Mouse (Mus musculus) gastrocnemius, postnatal 10 days (tissue): ENCODE results near the gene Clec2l. TPM values are rescaled to one million over a fixed set of nuclear protein-coding genes. Genes with fewer than 3 reads are reported as not detected.

Experiments used
- DNase-seq: peaks from one replicate; pipeline ENCODE4 v3.0.0; 2021; ENCODE audit warnings: mixed read lengths
- long read RNA-seq, 2 experiments: library from polyadenylated mRNA; stranded (forward); transcript quantifications; one replicate each; pipeline ENCODE4 v2.0.0; 2021
- total RNA-seq, 2 experiments: library from RNA; stranded (reverse); gene quantifications; 2 replicates each; pipeline ENCODE4 v1.2.3; 2021

Clec2l gene
- total RNA-seq, result 1 to 10 TPM; 1.2 TPM
- long read RNA-seq, experiment 1, partial matches to known transcripts, result 0 of 3 reads
- long read RNA-seq, experiment 1, other reads (novel, unspliced or antisense), result 0 of 3 reads
- long read RNA-seq, experiment 2, result 0 reads

DNA sequence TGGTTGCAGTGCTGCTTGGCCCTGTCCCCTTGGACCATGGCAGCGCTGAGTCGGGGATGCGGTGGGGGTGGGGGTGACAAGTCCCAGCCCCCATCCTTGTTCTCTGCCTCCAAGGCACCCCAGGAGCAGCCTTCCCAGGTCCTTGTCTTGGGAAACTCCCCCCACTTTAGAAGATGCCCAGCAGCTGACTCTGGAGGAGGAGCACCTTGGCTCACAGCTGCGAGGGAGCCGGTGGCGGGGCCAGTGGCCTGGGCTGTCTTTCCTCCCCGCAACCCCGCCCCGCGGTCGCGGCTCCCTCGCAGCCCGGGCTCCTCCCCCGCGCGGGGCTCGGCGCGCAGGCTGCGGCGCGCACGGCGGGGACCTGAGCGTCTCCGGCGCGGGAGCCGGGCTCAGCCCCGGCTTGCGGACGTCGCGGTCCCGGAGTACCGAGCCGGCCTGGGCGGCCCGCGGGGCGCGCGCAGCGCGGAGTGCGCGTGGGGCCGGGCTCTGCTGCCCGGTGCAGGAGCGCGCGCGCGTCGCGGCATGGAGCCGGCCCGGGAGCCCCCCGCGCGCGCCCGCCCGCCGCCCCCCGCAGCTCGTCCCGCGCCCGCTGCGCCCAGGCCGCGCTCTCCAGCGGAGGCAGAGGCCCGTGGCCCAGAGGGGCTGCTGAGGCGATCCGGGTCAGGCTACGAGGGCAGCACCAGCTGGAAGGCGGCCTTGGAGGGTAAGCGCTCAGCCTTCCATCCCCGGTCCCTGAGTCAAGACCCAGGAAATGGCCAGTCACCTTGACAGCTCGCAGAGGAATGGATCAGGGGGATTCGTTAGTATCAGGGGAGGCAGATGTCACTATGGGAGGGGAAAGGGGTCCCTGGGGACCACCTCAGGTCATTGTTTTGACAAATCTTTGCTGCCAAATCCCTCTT is at the start of gene Clec2l:
Gene Clec2l (plus strand): TSS at position 356 of the 902 bp plus-strand sequence.
- DNase-seq, result peak; percentile 59

GRCm38 (mm10) chr6:38622406-38622805 is 40.5 kb upstream of the Clec2l start:
- no peak for DNase-seq

DNA sequence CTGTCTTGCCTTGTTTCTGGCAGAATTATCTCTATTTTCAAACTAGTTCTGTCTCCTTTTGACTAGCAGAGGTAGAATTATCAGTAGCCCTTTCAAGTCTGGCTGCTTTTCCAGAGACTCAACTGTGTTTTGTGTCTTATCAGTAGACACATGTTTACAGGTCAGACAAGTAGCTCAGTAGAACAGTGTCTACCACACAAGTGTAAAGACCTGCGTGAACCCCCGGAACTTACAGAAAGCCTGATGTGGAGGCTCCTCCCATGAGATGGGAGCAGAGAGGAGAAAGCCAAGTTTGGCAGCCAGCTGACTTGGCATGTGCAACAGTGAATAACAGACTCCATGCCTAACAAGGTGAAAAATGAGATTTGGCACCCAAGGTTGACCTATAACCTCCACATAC is 39.4 kb upstream of the Clec2l start:
- DNase-seq, result no peak

GRCm38 (mm10) chr6:38624439-38624838 is 38.4 kb upstream of the Clec2l start:
- DNase-seq, result no peak

- DNase-seq, result no peak
Measured at GRCm38 (mm10) chr6:38626086-38626485, 36.8 kb upstream of the Clec2l start.

DNA sequence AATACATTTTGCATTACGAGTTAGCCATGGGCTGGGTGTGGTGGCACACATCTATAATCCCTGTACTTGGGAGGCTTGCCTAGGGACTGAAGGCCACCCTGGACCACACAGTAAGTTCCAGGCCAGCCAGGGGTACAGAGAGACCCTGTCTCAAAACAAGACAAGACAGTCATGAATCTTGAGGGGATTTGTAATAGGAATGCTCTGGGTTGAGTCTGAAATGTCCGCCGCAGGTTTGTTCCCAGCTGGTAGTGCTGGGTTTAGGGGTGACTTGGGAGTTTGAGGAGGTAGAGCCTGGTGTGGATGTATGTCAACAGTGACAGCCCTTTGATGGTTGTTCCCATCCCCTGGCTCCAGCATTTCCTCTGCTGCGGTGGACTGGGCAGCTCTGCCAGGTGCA is 35.8 kb upstream of the Clec2l start:
- DNase-seq, result peak; percentile 1

- no peak for DNase-seq
Measured at GRCm38 (mm10) chr6:38627486-38627885, 35.4 kb upstream of the Clec2l start.

DNA sequence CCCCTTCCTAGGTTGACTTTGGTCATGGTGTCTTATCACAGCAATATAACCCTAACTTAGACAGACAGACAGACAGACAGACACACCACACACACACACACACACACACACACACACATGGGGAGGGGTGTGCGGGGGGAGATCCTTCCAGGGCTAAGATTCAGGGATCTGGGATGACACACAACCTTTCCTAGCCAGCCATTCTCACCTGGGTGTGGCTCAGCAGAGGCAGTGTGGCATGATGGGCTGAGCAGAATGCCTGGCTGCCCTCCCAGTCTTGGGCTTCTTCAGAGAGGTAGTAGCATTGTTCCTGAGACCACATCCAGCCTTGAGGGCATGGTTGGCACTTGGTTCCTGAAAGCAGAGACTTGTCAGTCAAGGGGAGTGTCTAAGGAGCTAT is 33.3 kb upstream of the Clec2l start:
- peak; percentile 2 for DNase-seq

- no peak for DNase-seq
Measured at GRCm38 (mm10) chr6:38632826-38633225, 30.0 kb upstream of the Clec2l start.

GRCm38 (mm10) chr6:38634461-38634860 is 28.4 kb upstream of the Clec2l start:
- DNase-seq, result peak; percentile 1

- DNase-seq, result peak; percentile 58
Measured at GRCm38 (mm10) chr6:38635941-38636851, 26.7 kb upstream of the Clec2l start.

DNA sequence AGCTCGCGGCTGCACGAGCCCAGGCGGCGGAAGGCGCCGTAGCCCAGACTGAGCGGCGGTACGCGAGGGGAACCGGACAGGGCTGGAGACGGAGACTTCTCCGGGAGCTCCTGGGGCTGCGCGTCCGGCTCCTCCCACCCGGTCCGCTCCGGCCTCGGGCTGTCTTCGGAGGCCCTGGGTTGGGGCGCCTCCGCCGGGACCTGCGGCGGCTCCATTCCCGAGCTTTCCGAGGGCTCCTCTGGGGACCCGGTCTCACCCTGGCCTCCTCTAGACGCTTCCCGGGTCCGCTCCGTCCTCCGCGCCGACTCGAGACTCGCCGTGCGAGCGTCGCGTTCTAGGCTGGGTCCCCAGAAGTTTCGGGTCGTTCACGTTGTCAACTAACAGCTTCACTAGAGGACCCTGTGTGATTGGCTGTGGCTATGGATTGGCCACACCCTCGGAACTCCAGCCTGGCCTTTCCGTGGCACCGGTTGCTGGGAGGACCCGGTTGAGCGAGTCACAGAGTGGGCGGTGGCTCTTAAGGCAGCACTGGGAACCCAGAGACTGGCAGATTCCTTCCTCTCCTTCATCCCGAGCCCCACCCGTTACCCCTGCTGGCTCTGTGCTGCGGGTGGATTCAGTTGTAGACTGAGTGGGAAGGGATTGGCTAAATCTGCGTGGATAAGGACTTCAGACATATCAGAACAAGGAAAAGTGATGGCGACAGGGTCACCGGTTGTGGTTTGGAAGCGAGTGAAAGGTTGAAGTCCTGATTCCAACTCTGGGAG is 25.8 kb upstream of the Clec2l start, which contains the start of gene Klrg2:
Gene Klrg2 (minus strand): TSS at position 391 of the 767 bp plus-strand sequence.
- peak; percentile 54 for DNase-seq

- no peak for DNase-seq
Measured at GRCm38 (mm10) chr6:38640401-38640800, 22.5 kb upstream of the Clec2l start.

DNA sequence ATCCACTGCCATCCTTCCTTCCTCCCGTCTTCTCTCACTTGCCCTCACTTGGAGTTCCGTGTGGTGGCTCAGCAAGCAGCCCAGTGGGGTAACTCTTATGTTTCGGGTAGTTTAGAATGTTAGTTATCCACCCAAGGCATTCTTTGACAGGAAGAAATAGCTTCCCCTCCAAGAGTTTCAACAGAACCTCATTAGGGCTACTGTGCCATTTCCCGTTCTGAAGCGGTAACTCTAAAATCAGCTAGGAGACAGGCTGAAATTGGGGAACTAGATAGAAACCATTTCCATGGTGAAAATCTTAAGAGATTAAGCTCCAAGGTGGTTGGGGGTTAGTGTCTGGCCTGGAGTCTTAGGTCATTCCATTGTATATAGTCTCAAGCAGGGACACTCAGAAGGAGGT is 21.6 kb upstream of the Clec2l start:
- no peak for DNase-seq

DNA sequence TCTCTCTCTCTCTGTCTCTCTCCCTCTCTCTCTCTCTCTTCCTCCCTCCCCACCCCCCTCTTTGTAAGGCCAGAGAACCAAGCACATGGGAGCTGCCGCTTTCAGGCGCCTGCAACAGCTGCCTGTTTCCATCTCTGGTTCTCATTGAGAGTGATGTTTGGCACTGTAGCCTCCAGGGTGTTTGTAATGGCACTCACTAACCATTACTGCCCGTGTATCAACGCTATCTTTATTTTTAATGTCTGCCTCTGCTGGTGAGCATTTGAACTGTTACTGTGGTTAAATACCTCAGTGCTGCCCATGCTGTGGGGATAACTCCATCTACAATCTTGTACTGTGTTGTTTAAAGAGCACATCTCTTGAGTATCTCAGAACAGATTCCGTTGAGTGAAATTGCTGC is 21.2 kb upstream of the Clec2l start:
- no peak for DNase-seq

DNA sequence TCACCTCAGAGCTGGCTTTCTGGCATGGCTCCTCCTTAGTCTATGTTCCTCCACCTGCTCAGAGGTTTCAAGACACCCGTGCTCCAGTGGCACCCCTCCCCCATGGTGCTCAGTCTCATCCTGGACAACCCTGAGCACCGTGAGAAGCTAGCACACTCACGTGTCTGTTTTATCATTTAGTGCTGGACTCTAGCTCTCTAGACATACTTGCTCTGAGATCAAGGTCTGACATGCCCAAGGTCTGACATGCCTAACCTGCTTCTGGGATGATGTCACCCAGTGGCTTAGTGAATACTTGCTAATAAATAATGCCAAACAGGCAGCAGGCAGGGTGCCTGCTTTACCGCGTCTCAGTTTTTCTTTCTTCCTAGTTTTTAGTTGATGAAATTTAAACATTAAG is 20.3 kb upstream of the Clec2l start:
- no peak for DNase-seq

- DNase-seq, result no peak
Measured at GRCm38 (mm10) chr6:38643039-38643438, 19.8 kb upstream of the Clec2l start.

- no peak for DNase-seq
Measured at GRCm38 (mm10) chr6:38649545-38649944, 13.3 kb upstream of the Clec2l start.

- peak; percentile 66 for DNase-seq
Measured at GRCm38 (mm10) chr6:38650263-38650937, 12.5 kb upstream of the Clec2l start.

DNA sequence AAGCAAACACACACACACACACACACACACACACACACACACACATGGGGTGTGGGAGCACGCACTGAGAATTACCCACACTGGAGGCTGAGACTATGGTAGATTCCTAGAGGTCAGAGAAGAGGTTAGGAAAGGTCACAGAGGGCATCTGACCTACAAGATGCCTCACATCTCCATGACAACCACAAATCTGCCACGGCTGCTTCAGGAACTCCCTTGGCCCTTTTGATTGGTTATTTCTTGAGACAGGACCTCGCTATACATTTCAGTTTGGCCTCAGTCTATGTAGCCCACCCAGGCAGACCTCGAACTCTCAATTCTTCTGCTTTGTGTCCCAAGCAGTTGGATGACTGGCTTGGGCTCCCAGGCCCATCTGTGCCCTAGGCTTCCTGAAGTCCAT is 1.2 kb upstream of the Clec2l start:
- DNase-seq, result no peak

DNA sequence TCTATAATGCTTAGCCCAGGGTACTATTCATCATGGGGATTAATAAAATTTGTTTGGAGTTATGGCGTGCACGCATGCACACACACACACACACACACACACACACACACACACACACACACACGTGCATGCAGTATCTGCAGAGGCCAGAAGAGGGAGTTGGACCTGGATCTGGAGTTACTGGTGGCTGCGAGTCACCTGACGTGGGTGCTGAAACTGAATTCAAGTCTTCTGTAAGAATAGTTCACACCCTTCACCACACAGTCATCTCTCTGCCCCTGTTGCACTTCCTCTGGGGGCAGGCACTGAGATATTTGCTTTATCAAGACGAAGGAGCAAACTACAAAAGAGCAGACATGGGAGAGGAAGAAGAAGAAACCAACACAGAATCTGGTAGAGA is 6.7 kb downstream of the Clec2l start:
- DNase-seq, result no peak
